Mouse (Mus musculus): ENCODE measurements around the gene Clic5.

Gene Clic5

GRCm38 (mm10) chr17:44261594-44262202 is 73.3 kb downstream of the Clic5 start:
- DNase-seq (ENCODE audit: low read depth, low spot score): peak; percentile 59

- no peak for DNase-seq (ENCODE audit: low read depth, low spot score)
Observed at GRCm38 (mm10) chr17:44270043-44270442, 81.7 kb downstream of the Clic5 start.

GRCm38 (mm10) chr17:44271426-44271825 is 83.0 kb downstream of the Clic5 start:
- DNase-seq (ENCODE audit: low read depth, low spot score): no peak

GRCm38 (mm10) chr17:44274804-44275203 is 86.4 kb downstream of the Clic5 start:
- DNase-seq (ENCODE audit: low read depth, low spot score): no peak

- no peak for DNase-seq (ENCODE audit: low read depth, low spot score)
Observed at GRCm38 (mm10) chr17:44288320-44288719, 99.9 kb downstream of the Clic5 start.

- no peak for DNase-seq (ENCODE audit: low read depth, low spot score)
Observed at GRCm38 (mm10) chr17:44297221-44297620, 108.8 kb downstream of the Clic5 start.

- no peak for DNase-seq (ENCODE audit: low read depth, low spot score)
Observed at GRCm38 (mm10) chr17:44300236-44300635, 111.9 kb downstream of the Clic5 start.

GRCm38 (mm10) chr17:44300723-44301122 is 112.3 kb downstream of the Clic5 start:
- no peak for DNase-seq (ENCODE audit: low read depth, low spot score)

- DNase-seq (ENCODE audit: low read depth, low spot score): no peak
Observed at GRCm38 (mm10) chr17:44301224-44301811, 112.9 kb downstream of the Clic5 start.

- no peak for DNase-seq (ENCODE audit: low read depth, low spot score)
Observed at GRCm38 (mm10) chr17:44304076-44304475, 115.7 kb downstream of the Clic5 start.

- no peak for DNase-seq (ENCODE audit: low read depth, low spot score)
Observed at GRCm38 (mm10) chr17:44309914-44310622, 121.7 kb downstream of the Clic5 start.

GRCm38 (mm10) chr17:44325314-44325713 is 136.9 kb downstream of the Clic5 start:
- DNase-seq (ENCODE audit: low read depth, low spot score): no peak

GRCm38 (mm10) chr17:44327279-44328146 is 139.1 kb downstream of the Clic5 start:
- no peak for DNase-seq (ENCODE audit: low read depth, low spot score)

- no peak for DNase-seq (ENCODE audit: low read depth, low spot score)
Observed at GRCm38 (mm10) chr17:44328147-44328482, 139.7 kb downstream of the Clic5 start.
